Mouse (Mus musculus): ENCODE measurements around the gene Acly.

DNA sequence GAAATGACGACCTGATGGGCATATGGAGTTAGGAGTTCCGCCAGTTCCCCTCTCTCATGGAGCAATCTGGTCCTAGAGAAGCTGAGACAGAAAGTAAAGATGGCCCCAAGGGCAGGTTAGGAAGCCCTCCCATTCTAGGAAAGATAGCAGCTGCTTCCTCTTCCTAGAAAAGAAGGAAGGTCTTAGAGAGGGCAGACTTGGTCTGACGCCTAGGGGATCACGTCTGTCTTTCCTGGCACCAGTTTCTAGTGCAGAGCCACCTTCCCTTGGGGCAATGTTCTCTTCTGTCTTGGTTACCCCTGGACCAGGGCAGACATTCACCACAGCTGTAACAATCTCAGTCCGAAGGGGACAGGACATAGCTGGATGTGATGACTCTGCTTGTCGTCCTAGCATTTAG lies 20.3 kb upstream of the Acly start:
- TF ChIP-seq POLR2A (IDR thresholded peaks at IDR 0.05; ENCODE audit: control insufficient read depth, low read depth, low read length): no peak
- no peak for TF ChIP-seq CTCF (IDR thresholded peaks at IDR 0.05; ENCODE audit: control insufficient read depth, insufficient read depth, insufficient replicate concordance, low read depth, low read length)

All from testis, adult 2 months (tissue).